Comparison of ENCODE assay signal across 9 mouse cellular contexts in genomic region chr6:116635251-116636180, GRCm38 (mm10). TPM values are rescaled to one million over a fixed set of nuclear protein-coding genes. Genes with fewer than 3 reads are reported as not detected.
DNase-seq lines count a peak whose midpoint lies in the region; ATAC-seq lines count a peak whose summit lies in the region.
"Had no signal": no experiment of that assay in that cellular context is flagged by ENCODE, and none has a peak within 500 bp of the region (broad histone marks: within the 10 kb centered on the region; RNA-seq: fewer than 3 reads in every experiment).

No protein-coding gene starts in this region.

- no peaks in the 10 kb centered on the region for H3K36me3 ChIP-seq in lung, embryonic 15.5 days

- H3K27me3 ChIP-seq in lung, embryonic 15.5 days, result no peaks in the 10 kb centered on the region

- H3K27ac ChIP-seq in lung, embryonic 15.5 days, result peak overlapping the region; percentile 83

- no peak overlapping the region for H3K4me3 ChIP-seq in lung, embryonic 15.5 days

- DNase-seq in layer of hippocampus, adult 11-12 months (ENCODE audit: low spot score), result peak; percentile 29
- DNase-seq in layer of hippocampus, postnatal 10 days (ENCODE audit: low spot score in 2 of 2), result no peak
- DNase-seq in gastrocnemius, postnatal 25 days, result peak; percentile 75
- DNase-seq in kidney, adult 9 months, result peak; percentile 93
- DNase-seq in left cerebral cortex, adult 9 months (ENCODE audit: low spot score in 2 of 2), result no peak
- no peak for DNase-seq in frontal cortex, postnatal 36 days (ENCODE audit: low spot score in 2 of 2)
- DNase-seq in left cerebral cortex, postnatal 4 days, result no peak

- no peak overlapping the region for H3K4me2 ChIP-seq in lung, embryonic 15.5 days

- no peaks in the 10 kb centered on the region for H3K9me3 ChIP-seq in lung, embryonic 15.5 days

- WGBS in lung, embryonic 15.5 days, result 29% methylated on average over 10 of the region's 10 CpGs

- ATAC-seq in lung, embryonic 15.5 days (ENCODE audit: borderline replicate concordance, extremely low read depth, low FRiP score, low TSS enrichment), result peak; percentile 92

- H3K9ac ChIP-seq in lung, embryonic 15.5 days, result no peak overlapping the region

- intact Hi-C loops in left cerebral cortex, postnatal 4 days (cut with DNase I), result no loop called here

- peaks cover 12% of the 10 kb centered on the region for H3K4me1 ChIP-seq in lung, embryonic 15.5 days

RNA-seq across cellular contexts. Expression of gene Zfp422, which starts 6.7 kb away (rescaled TPM):
- total RNA-seq in layer of hippocampus, postnatal 10 days (2021), result 10 to 100 TPM; 28.9 to 30.0 TPM
- total RNA-seq in gastrocnemius, postnatal 25 days (2021), result 1 to 10 TPM; 7.9 to 8.4 TPM
- polyA plus RNA-seq in lung, embryonic 15.5 days (2015; fragmentation: Nextera tagmentation; extraction: Ambion mirVana), result 162 and 169 TPM in 2 replicates
- 10 to 100 TPM; 42.0 to 49.9 TPM for total RNA-seq in left cerebral cortex, postnatal 4 days (2021)

RNA-seq across cellular contexts. Expression of gene Depp1, which starts 14.9 kb away (rescaled TPM):
- total RNA-seq in layer of hippocampus, postnatal 10 days (2021), result 1 to 10 TPM; 1.7 to 3.9 TPM
- 1 to 10 TPM; 1.5 to 7.2 TPM for total RNA-seq in gastrocnemius, postnatal 25 days (2021)
- polyA plus RNA-seq in lung, embryonic 15.5 days (2015; fragmentation: Nextera tagmentation; extraction: Ambion mirVana), result 33.2 and 38.0 TPM in 2 replicates
- total RNA-seq in left cerebral cortex, postnatal 4 days (2021), result 1 to 10 TPM in 1 of 2 experiments, under 1 TPM in 1; 0.54 to 2.7 TPM

RNA-seq across cellular contexts. Expression of gene Rassf4, which starts 38.2 kb away (rescaled TPM):
- total RNA-seq in layer of hippocampus, postnatal 10 days (2021), result 1 to 10 TPM; 4.3 to 4.8 TPM
- 1 to 10 TPM; 1.2 to 2.3 TPM for total RNA-seq in gastrocnemius, postnatal 25 days (2021)
- 6.0 TPM in 2 replicates for polyA plus RNA-seq in lung, embryonic 15.5 days (2015; fragmentation: Nextera tagmentation; extraction: Ambion mirVana)
- 1 to 10 TPM; 2.9 to 3.4 TPM for total RNA-seq in left cerebral cortex, postnatal 4 days (2021)

RNA-seq across cellular contexts. Expression of gene Olfr215, which starts 51.5 kb away (rescaled TPM):
- not detected for total RNA-seq in layer of hippocampus, postnatal 10 days (2021)
- not detected for total RNA-seq in gastrocnemius, postnatal 25 days (2021)
- polyA plus RNA-seq in lung, embryonic 15.5 days (2015; fragmentation: Nextera tagmentation; extraction: Ambion mirVana), result not detected in 2 replicates
- total RNA-seq in left cerebral cortex, postnatal 4 days (2021), result not detected
- total RNA-seq: gastrocnemius, postnatal 36 days had no signal

Comparison
In these comparisons a context has a peak if more than half of its experiments do, and no peak if none do; other contexts are left out.
1. DNase-seq: peak in layer of hippocampus, adult 11-12 months (single experiment), gastrocnemius, postnatal 25 days (single experiment) and kidney, adult 9 months (single experiment); none in layer of hippocampus, postnatal 10 days (0 of 2), left cerebral cortex, adult 9 months (0 of 2), frontal cortex, postnatal 36 days (0 of 2) and left cerebral cortex, postnatal 4 days (single experiment).